Mouse (Mus musculus): Measurements from ENCODE around the gene Clnk. TPM values are rescaled to one million over a fixed set of nuclear protein-coding genes. Genes with fewer than 3 reads are reported as not detected.

Clnk gene
- polyA plus RNA-seq, 1 experiment: 0.70 TPM

- 69% methylated on average over 12 of the region's 12 CpGs for WGBS
- Histone ChIP-seq H3K4me1 (ENCODE audit: control insufficient read depth, insufficient read depth, low read length) (no peaks in the 10 kb centered on the region), H3K27ac (ENCODE audit: insufficient read depth, low read depth, low read length) (no peak overlapping the region)
These were observed 6.1 kb downstream of the Clnk start for GRCm38 (mm10) chr5:38870485-38870884.

GRCm38 (mm10) chr5:38869976-38870375 is 6.6 kb downstream of the Clnk start:
- H3K4me3 ChIP-seq (ENCODE audit: insufficient read depth, low read depth, low read length): no peak overlapping the region
- H3K36me3 ChIP-seq (ENCODE audit: control insufficient read depth, insufficient read depth, low read length): no peaks in the 10 kb centered on the region
- DNase-seq: no peak
- no peaks in the 10 kb centered on the region for H3K27me3 ChIP-seq (replicated peaks; ENCODE audit: control insufficient read depth, insufficient read depth, low read length)
- no peak for TF ChIP-seq POLR2A (IDR thresholded peaks at IDR 0.05; ENCODE audit: low read depth, low read length)
- TF ChIP-seq CTCF (conservative IDR thresholded peaks at IDR 0.05; ENCODE audit: insufficient read depth, insufficient read length, low read depth, low read length): no peak
- no peaks in the 10 kb centered on the region for H3K4me1 ChIP-seq (ENCODE audit: control insufficient read depth, insufficient read depth, low read length)
- WGBS: 82% methylated on average over 9 of the region's 9 CpGs
- no peak overlapping the region for H3K27ac ChIP-seq (ENCODE audit: insufficient read depth, low read depth, low read length)

More at GRCm38 (mm10) chr5:38870485-38870884, 6.1 kb downstream of the Clnk start:
- TF ChIP-seq POLR2A (IDR thresholded peaks at IDR 0.05; ENCODE audit: low read depth, low read length) (no peak), CTCF (conservative IDR thresholded peaks at IDR 0.05; ENCODE audit: insufficient read depth, insufficient read length, low read depth, low read length) (no peak)
- no peaks in the 10 kb centered on the region for H3K36me3 ChIP-seq (ENCODE audit: control insufficient read depth, insufficient read depth, low read length)
- no peak for DNase-seq
- H3K4me3 ChIP-seq (ENCODE audit: insufficient read depth, low read depth, low read length): no peak overlapping the region
- no peaks in the 10 kb centered on the region for H3K27me3 ChIP-seq (replicated peaks; ENCODE audit: control insufficient read depth, insufficient read depth, low read length)

- DNase-seq: no peak
- H3K27ac ChIP-seq (ENCODE audit: insufficient read depth, low read depth, low read length): no peak overlapping the region
- H3K36me3 ChIP-seq (ENCODE audit: control insufficient read depth, insufficient read depth, low read length): no peaks in the 10 kb centered on the region
- no peak overlapping the region for H3K4me3 ChIP-seq (ENCODE audit: insufficient read depth, low read depth, low read length)
- no peaks in the 10 kb centered on the region for H3K4me1 ChIP-seq (ENCODE audit: control insufficient read depth, insufficient read depth, low read length)
- no peaks in the 10 kb centered on the region for H3K27me3 ChIP-seq (replicated peaks; ENCODE audit: control insufficient read depth, insufficient read depth, low read length)
- 75% methylated on average over 6 of the region's 6 CpGs for WGBS
- TF ChIP-seq CTCF (conservative IDR thresholded peaks at IDR 0.05; ENCODE audit: insufficient read depth, insufficient read length, low read depth, low read length) (no peak), POLR2A (IDR thresholded peaks at IDR 0.05; ENCODE audit: low read depth, low read length) (no peak)
These were observed 12.0 kb downstream of the Clnk start for GRCm38 (mm10) chr5:38864624-38865023.

GRCm38 (mm10) chr5:38863029-38863428 is 13.6 kb downstream of the Clnk start:
- Histone ChIP-seq H3K36me3 (ENCODE audit: control insufficient read depth, insufficient read depth, low read length) (no peaks in the 10 kb centered on the region), H3K4me3 (ENCODE audit: insufficient read depth, low read depth, low read length) (no peak overlapping the region), H3K27ac (ENCODE audit: insufficient read depth, low read depth, low read length) (no peak overlapping the region), H3K4me1 (ENCODE audit: control insufficient read depth, insufficient read depth, low read length) (no peaks in the 10 kb centered on the region), H3K27me3 (replicated peaks; ENCODE audit: control insufficient read depth, insufficient read depth, low read length) (no peaks in the 10 kb centered on the region)
- 45% methylated on average over 3 of the region's 3 CpGs for WGBS
- no peak for DNase-seq
- TF ChIP-seq POLR2A (IDR thresholded peaks at IDR 0.05; ENCODE audit: low read depth, low read length) (no peak), CTCF (conservative IDR thresholded peaks at IDR 0.05; ENCODE audit: insufficient read depth, insufficient read length, low read depth, low read length) (no peak)

- H3K4me3 ChIP-seq (ENCODE audit: insufficient read depth, low read depth, low read length): no peak overlapping the region
- no peak for DNase-seq
- H3K4me1 ChIP-seq (ENCODE audit: control insufficient read depth, insufficient read depth, low read length): no peaks in the 10 kb centered on the region
- H3K36me3 ChIP-seq (ENCODE audit: control insufficient read depth, insufficient read depth, low read length): no peaks in the 10 kb centered on the region
- WGBS: 49% methylated on average over 13 of the region's 13 CpGs
- TF ChIP-seq CTCF (conservative IDR thresholded peaks at IDR 0.05; ENCODE audit: insufficient read depth, insufficient read length, low read depth, low read length) (no peak), POLR2A (IDR thresholded peaks at IDR 0.05; ENCODE audit: low read depth, low read length) (no peak)
- no peak overlapping the region for H3K27ac ChIP-seq (ENCODE audit: insufficient read depth, low read depth, low read length)
- H3K27me3 ChIP-seq (replicated peaks; ENCODE audit: control insufficient read depth, insufficient read depth, low read length): no peaks in the 10 kb centered on the region
These were observed 14.2 kb downstream of the Clnk start for GRCm38 (mm10) chr5:38862288-38862985.

GRCm38 (mm10) chr5:38858015-38858721 is 18.4 kb downstream of the Clnk start:
- Histone ChIP-seq H3K4me3 (ENCODE audit: insufficient read depth, low read depth, low read length) (no peak overlapping the region), H3K36me3 (ENCODE audit: control insufficient read depth, insufficient read depth, low read length) (no peaks in the 10 kb centered on the region), H3K27ac (ENCODE audit: insufficient read depth, low read depth, low read length) (no peak overlapping the region), H3K27me3 (replicated peaks; ENCODE audit: control insufficient read depth, insufficient read depth, low read length) (no peaks in the 10 kb centered on the region), H3K4me1 (ENCODE audit: control insufficient read depth, insufficient read depth, low read length) (no peaks in the 10 kb centered on the region)
- TF ChIP-seq CTCF (conservative IDR thresholded peaks at IDR 0.05; ENCODE audit: insufficient read depth, insufficient read length, low read depth, low read length): no peak
- no peak for TF ChIP-seq POLR2A (IDR thresholded peaks at IDR 0.05; ENCODE audit: low read depth, low read length)
- 47% methylated on average over 4 of the region's 4 CpGs for WGBS
- DNase-seq: peak; percentile 15

GRCm38 (mm10) chr5:38857591-38857990 is 19.0 kb downstream of the Clnk start:
- Histone ChIP-seq H3K4me1 (ENCODE audit: control insufficient read depth, insufficient read depth, low read length) (no peaks in the 10 kb centered on the region), H3K36me3 (ENCODE audit: control insufficient read depth, insufficient read depth, low read length) (no peaks in the 10 kb centered on the region), H3K27ac (ENCODE audit: insufficient read depth, low read depth, low read length) (no peak overlapping the region), H3K27me3 (replicated peaks; ENCODE audit: control insufficient read depth, insufficient read depth, low read length) (no peaks in the 10 kb centered on the region), H3K4me3 (ENCODE audit: insufficient read depth, low read depth, low read length) (no peak overlapping the region)
- 59% methylated on average over 1 of the region's 1 CpGs for WGBS
- peak; percentile 8 for DNase-seq
- TF ChIP-seq POLR2A (IDR thresholded peaks at IDR 0.05; ENCODE audit: low read depth, low read length) (no peak), CTCF (conservative IDR thresholded peaks at IDR 0.05; ENCODE audit: insufficient read depth, insufficient read length, low read depth, low read length) (no peak)

All from kidney, adult 2 months (tissue).